Mouse (Mus musculus) heart, adult 18-20 months (tissue): ENCODE data around the gene Lypd6b. TPM values are rescaled to one million over a fixed set of nuclear protein-coding genes. Genes with fewer than 3 reads are reported as not detected.

Source experiments
- DNase-seq, 2 experiments: peaks; one replicate each; pipeline ENCODE4 v3.0.0; 2021 to 2022; ENCODE audit warnings: mixed read lengths in 1 of 2
- total RNA-seq, 2 experiments: library from RNA; stranded (reverse); gene quantifications; 2 replicates each; pipeline ENCODE4 v1.2.3; 2021

The Lypd6b gene
- total RNA-seq, 2 experiments from 2014 or later: 0.15 to 0.21 TPM

GRCm38 (mm10) chr2:49869782-49870514 is 82.5 kb downstream of the Lypd6b start:
- no peak for DNase-seq

GRCm38 (mm10) chr2:49871012-49871411 is 83.5 kb downstream of the Lypd6b start:
- no peak for DNase-seq

GRCm38 (mm10) chr2:49880507-49880906 is 93.0 kb downstream of the Lypd6b start:
- no peak for DNase-seq

DNA sequence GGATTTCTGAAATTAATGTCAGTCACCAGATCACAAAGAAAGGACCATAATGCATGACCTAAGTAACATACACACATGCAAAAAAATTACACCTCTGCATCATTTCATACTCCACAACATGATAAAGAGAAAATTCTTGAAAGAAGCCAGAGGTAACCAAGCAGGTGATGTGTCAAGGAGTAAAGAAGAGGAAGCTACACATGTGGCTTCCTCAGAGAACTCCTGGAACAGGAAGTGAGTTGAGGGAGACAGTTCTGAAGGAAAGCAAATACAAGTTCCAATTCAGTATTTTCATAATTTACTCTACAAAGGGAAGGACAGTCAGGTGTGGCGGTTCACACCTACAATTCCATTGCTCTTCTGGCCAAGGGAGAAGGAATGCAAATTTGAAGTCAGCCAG is 93.5 kb downstream of the Lypd6b start:
- no peak for DNase-seq

DNA sequence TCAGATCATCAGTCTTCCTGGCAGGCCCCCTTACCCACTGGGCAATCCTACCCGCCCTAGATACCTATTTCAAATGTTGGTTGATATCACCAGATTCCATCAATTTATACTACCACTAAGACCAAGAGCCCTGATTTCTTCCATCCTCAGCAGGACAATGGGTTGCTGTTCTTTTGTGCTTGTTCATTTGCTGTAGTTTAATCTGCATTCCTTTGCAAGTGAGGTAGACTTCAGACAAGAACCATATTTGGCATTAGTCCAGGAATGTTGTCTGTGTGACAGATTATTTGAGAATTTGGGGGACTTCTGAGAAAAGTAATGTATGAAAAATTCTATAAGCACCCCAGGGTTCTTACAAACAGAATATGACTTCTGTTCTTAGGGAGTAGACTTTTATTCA is 95.0 kb downstream of the Lypd6b start:
- no peak for DNase-seq

DNA sequence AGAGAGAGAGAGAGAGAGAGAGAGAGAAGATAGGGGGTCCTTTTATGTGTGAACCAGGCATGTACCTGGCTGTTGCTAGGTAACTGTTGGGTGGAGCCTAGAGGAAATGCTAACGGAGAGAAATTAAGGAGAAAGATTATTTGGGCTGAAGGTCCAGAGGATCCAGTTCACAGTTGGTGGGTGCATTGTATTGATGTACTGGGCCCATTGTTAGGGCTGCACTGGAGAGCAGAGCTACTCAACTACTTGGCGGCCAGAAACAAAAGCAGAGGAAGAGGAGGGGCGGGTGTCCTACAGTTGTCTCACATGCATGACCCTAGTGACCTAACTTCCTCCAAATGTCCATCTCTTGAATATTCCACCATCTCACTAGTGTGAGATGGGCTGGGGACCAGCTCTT is 96.5 kb downstream of the Lypd6b start:
- DNase-seq: no peak

- no peak for DNase-seq
Measured at GRCm38 (mm10) chr2:49886209-49886608, 98.7 kb downstream of the Lypd6b start.

DNA sequence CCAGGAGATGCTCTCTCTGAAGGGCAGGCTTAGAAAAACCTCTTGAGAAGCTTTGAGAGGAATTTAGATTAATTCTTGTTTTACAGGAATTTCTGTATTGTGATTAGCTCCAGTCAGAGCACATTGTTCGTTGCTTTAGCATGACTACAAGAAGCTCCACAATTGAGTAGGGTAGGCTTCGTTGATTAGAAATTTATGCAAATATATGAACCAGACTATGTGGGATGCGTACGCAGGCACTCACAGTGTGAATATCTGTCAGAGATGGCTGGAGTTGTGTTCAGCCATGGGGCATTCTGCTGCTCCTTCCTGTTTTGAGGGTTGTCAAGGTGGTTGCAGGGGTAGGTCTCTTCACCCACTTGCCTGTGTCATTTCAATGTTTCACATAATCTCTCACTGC is 100.9 kb downstream of the Lypd6b start:
- DNase-seq: no peak

- no peak for DNase-seq
Measured at GRCm38 (mm10) chr2:49890727-49891126, 103.2 kb downstream of the Lypd6b start.

DNA sequence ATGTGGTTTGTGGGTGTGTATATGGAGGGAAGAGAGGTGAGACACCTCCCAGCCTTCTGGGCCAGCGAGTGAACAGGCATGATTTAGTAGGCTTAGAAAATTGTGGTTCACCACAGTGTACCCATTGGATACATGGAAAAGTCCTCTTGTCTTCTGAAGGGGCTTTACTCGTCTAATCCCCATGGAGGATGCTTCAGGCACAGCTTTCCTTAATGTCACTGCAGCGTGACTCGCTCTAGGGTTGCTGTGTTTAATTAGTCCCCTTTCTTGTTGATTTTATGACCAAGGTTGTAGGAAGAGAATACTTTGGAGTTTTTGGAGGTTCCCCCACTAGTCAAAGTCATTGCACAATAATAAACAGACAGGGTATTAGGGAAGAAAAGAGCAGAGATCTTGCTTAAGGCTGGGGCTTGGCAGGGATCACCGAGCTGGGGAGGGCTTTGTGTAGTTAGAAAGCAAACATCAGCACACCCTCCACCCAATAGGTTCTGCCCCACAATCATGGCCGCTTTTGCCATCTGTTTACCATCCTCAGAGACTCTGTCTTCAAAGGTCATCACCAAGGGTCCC is 122.4 kb downstream of the Lypd6b start:
- DNase-seq: no peak

DNA sequence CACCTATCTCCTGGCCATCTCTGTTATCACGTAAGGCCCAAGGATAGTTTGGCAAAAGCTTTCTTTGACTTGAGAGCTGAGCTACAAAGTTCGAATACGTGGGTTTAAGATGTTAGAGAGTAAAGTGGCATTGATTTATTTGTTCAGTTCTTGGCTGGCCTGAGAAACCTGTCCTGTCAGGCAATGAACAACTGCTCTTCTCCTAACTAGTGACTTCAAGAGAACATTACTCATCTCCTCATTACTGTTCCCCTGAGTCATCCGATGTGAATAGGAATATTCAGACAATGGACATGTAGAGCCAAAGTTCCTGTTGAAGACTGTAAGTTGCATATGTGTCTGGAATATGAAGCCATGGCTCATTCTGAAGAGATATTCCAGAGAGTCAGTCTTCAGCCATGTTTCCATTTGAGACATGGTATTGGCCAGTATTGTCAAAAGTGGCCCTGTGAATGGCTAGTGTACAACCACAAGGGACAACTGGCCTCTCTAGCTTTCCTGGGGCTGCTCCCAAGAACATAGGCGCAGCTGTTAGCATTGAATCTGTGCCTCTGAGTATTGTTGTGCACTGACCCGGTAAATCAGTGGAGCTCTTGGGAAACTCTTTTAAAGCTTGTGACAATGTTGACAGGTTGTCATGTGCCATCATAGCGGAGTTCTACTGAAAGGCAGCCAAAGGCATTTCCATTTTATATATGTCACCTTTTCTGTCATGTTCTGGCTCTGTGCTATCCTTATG is 124.0 kb downstream of the Lypd6b start:
- DNase-seq: no peak

GRCm38 (mm10) chr2:49912261-49912895 is 124.9 kb downstream of the Lypd6b start:
- DNase-seq: no peak

DNA sequence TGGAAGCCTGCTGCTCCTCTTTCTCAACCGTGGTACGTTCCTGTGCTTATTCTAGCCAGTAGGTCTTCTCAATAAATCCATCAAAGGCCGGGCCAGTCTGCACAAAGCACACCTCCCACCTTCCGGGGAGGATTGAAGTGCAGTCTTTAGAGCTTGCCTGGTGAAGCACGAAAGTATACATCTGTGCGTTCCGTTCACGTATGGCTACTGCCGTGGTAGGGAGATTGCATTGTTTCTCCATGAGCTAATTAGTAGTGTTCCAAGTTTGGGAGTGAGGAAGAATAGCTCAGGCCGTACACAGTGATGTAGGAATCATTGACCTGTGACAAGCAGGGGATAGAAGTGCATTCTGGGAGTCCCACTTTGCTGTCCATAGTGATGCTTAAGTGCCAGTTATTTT is 130.0 kb downstream of the Lypd6b start:
- no peak for DNase-seq

GRCm38 (mm10) chr2:49918132-49918531 is 130.6 kb downstream of the Lypd6b start:
- DNase-seq: no peak

GRCm38 (mm10) chr2:49918692-49919091 is 131.2 kb downstream of the Lypd6b start:
- DNase-seq: no peak

DNA sequence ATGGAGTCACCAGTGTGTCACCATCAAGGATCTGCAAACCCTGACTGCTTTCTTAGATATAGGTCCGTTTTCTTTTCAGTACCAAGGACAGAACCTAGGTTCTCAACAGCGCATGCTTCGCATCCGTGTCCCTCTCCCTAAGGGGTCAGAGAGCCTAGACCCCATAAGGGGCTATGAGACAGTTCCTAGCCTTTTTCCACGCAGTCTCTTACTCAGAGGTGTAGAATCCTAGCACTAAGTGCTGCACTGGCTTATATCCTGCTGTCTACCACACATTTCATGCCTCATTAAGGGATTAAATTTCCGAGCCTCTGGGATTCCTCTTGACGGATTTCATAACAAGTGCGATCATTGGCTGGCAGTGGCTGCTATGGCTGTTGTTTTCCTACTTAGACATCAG is 134.5 kb downstream of the Lypd6b start:
- DNase-seq: no peak

GRCm38 (mm10) chr2:49922810-49923209 is 135.3 kb downstream of the Lypd6b start:
- DNase-seq: no peak

DNA sequence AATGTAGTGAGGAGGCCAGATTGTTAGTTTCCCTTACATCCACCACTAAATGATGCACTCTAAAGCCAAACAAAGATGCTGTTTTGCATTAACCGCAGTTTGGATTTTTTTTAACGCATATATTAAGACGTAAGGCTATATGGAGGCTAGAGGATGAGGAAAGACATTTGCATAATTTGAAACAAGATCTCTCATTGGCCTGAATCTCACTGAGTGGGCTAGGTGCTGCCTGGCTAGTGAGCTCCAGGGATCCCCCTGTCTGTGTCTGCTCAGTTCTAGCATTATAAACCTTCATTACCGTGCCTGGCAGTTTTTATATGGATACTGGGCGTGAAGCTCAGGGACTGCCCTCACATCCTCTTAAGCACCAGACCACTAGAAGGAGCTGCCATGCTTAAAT is 138.7 kb downstream of the Lypd6b start:
- no peak for DNase-seq

DNA sequence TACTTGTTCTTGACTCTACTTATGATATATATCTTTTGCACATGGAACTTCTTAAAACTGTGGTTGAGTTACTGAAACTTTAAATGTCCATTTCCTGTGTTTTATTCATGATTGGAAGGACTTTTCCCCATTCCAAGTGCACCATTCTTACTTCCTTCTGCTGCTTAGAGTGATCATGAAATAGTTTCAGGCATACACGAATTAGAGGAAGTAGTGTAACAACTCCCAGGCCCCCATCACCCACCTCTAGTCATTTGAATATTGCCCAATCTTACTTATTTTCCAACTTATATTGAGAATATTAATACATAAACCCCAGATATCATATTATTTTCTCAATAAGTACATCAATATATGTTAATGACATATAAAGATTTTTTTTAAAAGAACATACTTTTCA is 139.9 kb downstream of the Lypd6b start:
- DNase-seq: no peak

DNA sequence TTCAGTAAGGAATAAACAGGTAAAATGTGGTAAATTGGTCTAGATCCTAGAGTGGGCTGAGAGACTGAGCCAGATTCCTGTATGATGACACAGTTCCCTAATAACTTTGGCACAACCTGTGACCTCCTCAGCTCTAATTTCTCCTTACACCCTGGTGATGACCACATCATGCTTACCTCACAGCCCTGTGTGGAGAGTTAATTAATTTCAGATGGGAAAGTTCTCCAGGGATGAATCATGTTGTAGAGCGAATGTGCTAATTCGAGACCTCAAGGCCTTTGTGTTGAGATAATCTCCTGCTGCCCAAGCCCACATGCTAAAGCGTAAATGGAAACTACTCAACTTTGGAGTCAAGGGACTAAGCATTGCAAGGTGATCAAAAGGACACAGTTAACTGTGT is 142.4 kb downstream of the Lypd6b start:
- DNase-seq: no peak

DNA sequence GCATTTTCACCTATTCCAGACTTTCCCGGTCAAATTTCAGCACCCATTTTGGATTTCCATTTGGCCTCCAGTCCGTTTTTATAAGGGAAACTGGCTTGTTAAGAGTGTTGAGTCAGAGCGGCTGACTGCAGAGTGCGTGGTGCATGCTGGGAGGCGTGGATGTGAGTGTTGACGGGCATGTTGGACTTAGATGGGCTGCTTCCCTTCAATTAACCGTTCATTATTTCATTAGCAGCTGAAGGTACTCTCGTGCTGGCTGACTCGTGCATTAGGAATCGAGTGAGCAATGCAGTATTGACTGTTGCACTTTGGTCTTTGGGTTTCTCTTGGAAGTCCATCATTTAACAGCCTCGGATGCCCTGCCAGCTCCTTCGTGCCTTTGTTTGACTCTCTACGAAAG is 150.1 kb downstream of the Lypd6b start:
- DNase-seq: no peak

GRCm38 (mm10) chr2:49938246-49938645 is 150.8 kb downstream of the Lypd6b start:
- no peak for DNase-seq

DNA sequence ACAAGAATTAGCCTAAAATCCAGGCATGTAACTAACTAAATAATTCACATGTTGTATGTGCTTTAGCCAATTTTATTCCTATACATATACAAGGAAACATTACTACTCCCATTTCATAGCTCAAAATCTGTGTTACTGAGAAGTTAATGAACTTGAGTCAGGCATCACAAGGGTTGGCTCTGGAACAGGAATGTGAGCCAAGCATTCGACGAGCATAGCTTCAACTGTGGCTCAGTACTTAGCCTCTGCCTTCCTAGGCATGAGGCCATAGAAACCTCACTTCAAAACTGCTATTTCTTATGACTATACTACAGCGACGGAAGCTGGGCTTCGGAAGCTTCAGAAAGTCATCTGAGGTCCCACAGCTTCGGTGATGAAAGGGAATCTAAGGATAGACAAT is 152.9 kb downstream of the Lypd6b start:
- DNase-seq: peak in 1 of 2 experiments; percentile 2
